Mouse (Mus musculus): ENCODE measurements around the gene Capn7.

- no peak for TF ChIP-seq CTCF (IDR thresholded peaks at IDR 0.05; ENCODE audit: control insufficient read depth, insufficient read depth, insufficient read length)
- TF ChIP-seq MYOG (IDR thresholded peaks at IDR 0.05; ENCODE audit: control insufficient read depth, extremely low read depth, insufficient read length) = no peak
- TF ChIP-seq CEBPB (IDR thresholded peaks at IDR 0.05; ENCODE audit: low read depth) = no peak
- TF ChIP-seq MAX (IDR thresholded peaks at IDR 0.05) = no peak
- TF ChIP-seq USF1 (IDR thresholded peaks at IDR 0.05; ENCODE audit: low read depth) = no peak
- no peak for TF ChIP-seq FOSL1 (IDR thresholded peaks at IDR 0.05; ENCODE audit: insufficient read depth, low read length, poor library complexity, severe bottlenecking)
- no peak for TF ChIP-seq MYOD1 (IDR thresholded peaks at IDR 0.05; ENCODE audit: control insufficient read depth, insufficient read length, low read depth)
These were observed 84.5 kb downstream of the Capn7 start for GRCm38 (mm10) chr14:31420985-31421384.
